Mouse (Mus musculus) heart, postnatal 0 days (tissue): ENCODE results near the gene Mmel1.

Source experiments
- CTCF ChIP-seq: IDR thresholded peaks from 2 replicates; pipeline ENCODE4 v1.5.1; 2016; ENCODE audit warnings: antibody characterized with exemption, control low read depth, low read depth
- EP300 ChIP-seq: IDR thresholded peaks from 2 replicates; pipeline ENCODE4 v1.6.1; 2016; ENCODE audit warnings: antibody characterized with exemption, low read depth

DNA sequence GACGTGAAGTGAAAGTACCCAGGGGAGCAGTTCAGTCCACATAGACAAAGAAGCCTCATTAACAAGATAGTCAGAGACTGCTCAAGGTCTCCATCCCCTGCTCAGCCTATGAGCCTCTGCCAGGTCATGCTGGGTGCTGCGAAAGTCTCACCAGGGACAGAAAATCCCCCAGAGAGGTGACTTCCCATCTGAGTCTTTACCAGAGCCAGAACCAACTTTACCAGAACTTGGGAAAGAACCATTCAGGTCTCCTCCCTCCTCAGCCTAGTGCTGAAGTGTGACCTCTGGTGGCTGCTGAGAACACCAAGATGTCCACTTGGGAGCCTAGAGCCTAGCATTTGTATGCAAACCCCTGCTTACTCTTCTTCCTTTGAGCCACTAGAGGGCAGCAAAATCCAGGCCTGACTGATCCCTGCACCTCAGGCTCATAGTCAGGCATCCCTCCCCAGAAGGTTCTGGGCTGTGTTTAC is 74.8 kb downstream of the Mmel1 start:
- TF ChIP-seq CTCF, result peak; percentile 99
- no peak for TF ChIP-seq EP300
